Mouse (Mus musculus): ENCODE measurements around the gene Tgfbr1. TPM values are rescaled to one million over a fixed set of nuclear protein-coding genes. Genes with fewer than 3 reads are reported as not detected.
A peak's percentile ranks its signal among the peaks of the same experiment; 100 is the strongest.
"Not testable (repeated sequence)": the region's sequence is repeated elsewhere in the genome, so short reads cannot be mapped to it uniquely, and the experiment has no call there.

Tgfbr1 gene
- total RNA-seq, 2 experiments from 2014 or later, result 18.4 to 19.1 TPM

DNA sequence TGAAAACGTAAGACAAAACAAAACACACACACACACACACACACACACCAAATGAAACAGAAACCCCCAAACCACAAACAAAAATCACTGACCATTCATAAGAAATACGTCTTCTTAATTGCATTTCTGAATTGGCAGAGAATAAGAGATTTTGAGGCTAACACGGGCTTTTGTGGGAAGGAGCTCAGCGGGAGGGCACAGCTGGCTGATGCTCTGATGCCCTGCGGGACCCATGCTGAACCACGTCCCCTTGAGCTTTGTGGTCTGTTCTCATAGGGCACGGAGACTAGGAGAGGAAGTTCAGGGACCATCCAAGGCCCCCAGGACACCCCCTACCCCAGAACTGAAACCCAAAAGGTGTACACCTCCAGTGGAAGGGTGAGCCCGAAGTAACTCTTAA, 10.4 kb upstream of the Tgfbr1 start:
- ATAC-seq (replicated peaks; ENCODE audit: poor library complexity, severe bottlenecking), result no peak

DNA sequence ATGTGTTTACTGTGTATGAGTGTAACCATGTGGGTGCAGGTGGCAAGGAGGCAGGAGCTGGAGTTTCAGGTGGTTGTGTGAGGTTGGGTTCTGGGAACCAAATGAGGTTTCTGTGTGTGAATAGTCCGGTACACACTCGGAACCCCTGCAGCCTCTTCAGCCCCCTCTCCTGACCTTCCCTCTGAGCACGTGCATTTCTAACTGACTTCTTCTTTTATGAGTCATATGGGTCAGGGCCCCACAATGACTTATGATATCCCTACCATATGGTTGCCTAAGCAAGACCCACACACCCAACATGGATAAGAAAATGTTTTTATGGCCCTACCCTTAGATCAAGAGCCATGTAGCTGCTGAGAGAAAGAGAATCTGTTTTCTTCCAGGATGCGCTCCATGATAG, 6.0 kb upstream of the Tgfbr1 start:
- peak; percentile 75 for ATAC-seq (replicated peaks; ENCODE audit: poor library complexity, severe bottlenecking)

DNA sequence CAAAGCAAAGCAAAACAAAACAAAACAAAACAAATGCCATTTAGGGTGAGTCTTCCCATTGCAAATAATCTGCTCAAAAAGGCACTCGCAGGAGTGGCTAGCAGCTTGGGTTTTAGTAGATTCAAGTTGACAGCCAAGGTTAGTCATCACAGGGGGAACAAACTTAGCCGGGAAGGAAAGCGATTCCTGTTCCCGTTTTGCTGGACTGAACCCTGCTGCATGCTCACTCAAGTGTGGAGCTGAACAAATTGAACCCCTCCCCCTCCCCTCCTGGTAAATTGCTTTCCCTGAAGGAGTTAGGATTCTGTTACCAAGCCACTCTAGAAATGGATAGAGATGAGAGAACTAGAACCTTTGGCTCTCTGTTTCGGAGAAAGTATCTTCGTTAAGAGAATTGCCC, 3.3 kb upstream of the Tgfbr1 start:
- ATAC-seq (replicated peaks; ENCODE audit: poor library complexity, severe bottlenecking), result no peak

DNA sequence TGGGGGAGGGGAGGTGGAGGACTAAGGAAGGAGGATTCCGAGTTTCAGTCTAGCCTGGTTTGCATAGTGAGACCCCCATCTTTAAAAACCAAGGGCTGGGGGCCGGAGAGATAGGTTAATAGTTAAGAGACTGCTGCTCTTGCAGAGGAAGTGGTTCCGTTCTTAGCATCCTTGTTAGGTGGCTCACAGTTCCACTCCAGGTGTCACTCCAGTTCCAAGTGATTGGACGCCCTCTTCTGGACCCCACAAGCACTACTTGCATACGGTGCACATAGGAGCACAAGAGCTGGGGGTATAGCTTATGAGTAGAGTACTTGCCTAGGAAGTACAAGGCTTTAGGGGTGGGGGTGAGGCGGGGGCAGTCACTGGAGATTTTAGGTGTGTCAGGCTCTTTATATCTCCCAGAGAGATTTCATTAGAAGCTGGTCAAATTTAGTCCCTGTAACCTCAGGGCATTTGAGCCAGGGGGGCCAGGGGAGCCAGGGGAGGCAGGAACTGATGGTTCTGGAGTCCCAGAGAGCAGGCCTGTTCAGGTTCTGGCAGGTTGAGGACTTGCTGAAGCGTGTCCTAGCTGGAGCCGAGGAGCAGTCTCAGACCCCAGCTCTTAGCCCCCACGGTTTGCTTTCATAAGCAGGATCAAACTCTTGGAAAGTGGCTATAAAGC, 1.5 kb upstream of the Tgfbr1 start:
- ATAC-seq (replicated peaks; ENCODE audit: poor library complexity, severe bottlenecking), result peak; percentile 49

DNA sequence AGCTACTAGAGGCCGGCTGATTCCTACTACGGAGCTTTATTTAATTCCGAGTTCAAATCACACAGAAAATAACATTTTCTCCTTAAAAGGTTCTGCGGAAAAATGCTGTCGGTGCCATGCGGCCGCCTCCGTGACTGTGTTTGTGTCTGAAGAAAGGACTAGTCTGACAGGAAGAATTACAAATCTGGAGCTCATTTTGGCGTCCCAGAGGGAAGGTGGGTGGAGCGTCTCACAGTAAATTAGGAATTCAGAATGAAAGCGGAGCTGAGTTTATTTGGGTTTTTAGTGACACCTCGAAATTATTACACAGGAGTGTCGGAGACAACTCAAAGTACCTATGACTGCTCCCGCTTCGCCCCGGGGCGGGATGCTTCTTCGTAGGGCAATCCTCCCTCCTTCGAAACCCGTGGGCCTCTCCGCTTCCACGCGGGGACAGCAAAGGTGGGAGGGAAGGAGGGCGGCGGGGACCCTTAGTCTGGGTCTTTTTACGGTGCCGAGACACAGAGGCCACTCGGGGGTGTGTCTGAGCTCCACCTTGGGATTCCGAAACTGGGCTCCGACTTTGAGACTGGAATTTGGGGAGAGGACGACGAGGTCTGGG, 861 bp upstream of the Tgfbr1 start:
- ATAC-seq (replicated peaks; ENCODE audit: poor library complexity, severe bottlenecking), result no peak

DNA sequence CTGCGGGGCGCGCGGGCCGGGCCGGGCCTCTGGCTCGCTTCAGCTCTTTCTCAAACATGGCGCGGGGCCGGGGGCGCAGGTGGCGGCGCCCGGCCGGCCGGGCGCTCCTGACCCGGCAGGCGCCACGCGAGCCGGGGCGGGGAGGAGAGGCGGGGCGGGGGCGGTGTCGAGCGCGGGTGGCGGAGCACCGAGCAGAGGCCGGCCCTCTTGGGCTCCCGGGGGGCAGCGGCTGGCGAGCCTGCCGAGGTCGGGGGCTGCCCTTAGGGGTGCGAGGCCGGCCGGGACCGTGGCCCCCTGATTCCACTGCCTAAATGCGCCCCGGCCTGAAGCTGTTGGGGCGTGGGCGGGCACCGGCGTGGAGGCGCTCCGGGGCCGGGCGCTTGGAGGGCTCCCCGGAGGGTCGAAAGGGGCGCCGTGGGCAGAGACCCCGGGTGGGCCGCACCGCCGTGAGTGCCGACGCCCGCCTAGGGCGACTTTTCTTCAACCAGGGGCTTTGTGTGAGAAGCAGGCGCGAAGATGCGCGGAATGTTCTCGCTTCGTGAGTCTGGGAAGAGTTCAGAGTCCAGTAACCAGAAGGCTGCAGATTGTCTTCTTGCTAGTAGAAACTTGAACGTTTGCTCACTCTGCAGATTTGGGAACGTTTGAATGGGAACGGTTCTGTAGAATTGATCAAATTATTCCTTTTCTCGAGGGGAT, 542 bp downstream of the Tgfbr1 start:
- ATAC-seq (replicated peaks; ENCODE audit: poor library complexity, severe bottlenecking), result peak; percentile 11; the same call in 1 of the 2 replicates

DNA sequence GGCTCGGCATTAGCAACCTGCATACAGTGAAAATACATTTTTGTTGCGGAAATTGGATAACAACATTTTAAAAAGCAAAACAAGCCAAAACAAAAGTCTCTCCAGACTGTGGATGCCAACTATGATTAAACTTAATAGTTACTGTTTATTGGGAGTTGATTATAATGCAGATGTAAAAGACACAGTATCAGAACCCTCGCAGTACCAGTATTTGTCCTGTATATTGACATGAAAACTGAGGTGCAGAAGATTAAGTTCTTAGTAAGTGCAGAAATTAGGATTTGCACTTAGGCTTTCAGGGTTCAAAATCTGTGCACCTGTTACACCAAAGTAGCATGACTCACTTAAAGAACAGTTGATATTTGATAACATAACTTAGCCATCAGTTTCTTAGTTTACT, 1.3 kb downstream of the Tgfbr1 start:
- no peak for ATAC-seq (replicated peaks; ENCODE audit: poor library complexity, severe bottlenecking)

DNA sequence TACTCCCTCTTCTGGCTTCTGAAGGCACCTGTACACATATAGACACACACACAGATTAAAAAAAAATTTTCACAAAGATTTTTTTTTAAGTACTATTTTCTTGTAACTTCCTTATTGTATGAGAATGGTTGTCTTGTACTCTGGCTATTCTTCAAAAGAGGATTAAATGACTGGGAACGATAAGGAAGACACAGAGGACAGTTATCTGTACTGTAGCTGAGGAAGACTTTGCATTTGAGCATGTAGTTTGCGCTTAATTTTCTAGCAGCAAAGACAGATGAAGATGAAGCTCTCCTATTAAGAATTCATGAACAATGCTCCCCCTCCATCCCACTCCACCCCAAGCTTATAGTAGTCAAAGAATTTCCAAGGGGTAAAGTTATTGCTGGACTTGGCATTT, 9.6 kb downstream of the Tgfbr1 start:
- ATAC-seq (replicated peaks; ENCODE audit: poor library complexity, severe bottlenecking), result no peak

DNA sequence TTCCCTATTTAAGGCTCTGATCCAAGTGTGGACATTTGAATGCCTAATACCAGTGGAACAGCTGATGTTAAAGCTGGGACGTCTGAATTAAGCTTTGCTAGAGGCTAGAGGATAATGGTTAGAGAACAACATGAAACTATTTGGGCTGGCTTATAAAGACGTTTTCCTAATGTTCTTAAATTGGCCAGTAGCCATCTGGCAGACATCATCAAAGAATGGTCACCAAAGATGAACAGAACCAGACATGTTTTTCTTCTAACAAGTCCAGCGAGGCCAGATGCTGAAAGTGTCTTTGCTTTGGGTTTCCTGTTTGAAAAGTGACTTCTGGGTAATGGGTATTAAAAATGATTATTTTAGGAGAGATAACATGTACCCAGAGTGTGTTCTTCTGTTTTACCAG, 10.1 kb downstream of the Tgfbr1 start:
- no peak for ATAC-seq (replicated peaks; ENCODE audit: poor library complexity, severe bottlenecking)

DNA sequence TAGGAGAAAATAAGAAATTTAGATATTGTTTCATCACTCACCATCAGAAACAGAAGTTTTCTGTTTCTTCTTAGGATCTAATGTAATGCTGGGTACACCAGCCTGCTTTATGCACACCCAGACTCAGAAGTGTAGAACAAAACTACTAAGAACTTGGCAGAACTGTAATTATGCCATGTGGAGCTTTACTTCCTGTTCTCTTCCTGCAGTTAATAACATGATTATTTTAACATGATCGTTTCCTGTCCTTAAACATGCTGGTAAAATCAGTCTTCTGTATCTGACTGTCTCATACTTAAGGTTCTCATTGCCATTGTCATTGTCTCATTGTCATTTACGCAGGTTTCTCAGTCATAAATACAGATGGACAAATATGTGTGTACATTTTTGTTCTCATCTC, 15.7 kb downstream of the Tgfbr1 start:
- no peak; the same call in 1 of the 2 replicates for ATAC-seq (replicated peaks; ENCODE audit: poor library complexity, severe bottlenecking)

DNA sequence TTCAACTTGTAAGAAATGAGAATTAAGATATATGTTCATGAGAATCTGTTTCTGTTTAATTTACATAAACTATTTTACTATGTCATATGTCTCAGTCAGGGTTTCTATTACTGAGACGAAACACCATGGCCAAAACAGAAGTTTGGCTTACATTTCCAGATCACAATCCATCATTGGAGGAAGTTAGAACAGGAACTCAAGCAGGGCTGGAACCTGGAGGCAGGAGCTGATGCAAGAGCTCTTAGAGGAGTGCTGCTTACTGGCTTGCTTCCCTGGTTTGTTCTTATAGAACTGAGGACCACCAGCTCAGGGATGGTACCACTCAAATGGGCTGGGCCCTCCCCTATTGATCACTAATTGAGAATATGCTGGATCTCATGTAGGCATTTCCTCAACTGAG, 25.7 kb downstream of the Tgfbr1 start:
- peak; percentile 50 for ATAC-seq (replicated peaks; ENCODE audit: poor library complexity, severe bottlenecking)

DNA sequence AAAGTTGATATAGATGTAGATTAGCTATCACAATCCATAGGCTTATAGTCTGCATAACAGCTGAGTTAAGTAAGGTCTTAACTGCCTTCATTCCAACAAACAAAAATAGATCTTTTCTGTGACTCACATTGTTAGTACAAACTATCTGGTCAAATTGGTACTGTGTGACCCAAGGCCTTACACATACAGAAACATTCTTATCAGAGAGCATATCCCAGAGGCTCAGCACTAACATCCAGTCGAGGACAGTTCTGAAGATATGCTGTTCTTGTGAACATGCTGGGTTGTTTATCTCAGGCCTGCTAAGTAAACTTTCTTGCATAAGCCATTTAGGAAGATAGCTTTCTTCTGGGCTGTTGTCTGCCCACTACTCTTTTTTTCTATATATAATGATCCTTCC, 29.4 kb downstream of the Tgfbr1 start:
- ATAC-seq (replicated peaks; ENCODE audit: poor library complexity, severe bottlenecking), result no peak

DNA sequence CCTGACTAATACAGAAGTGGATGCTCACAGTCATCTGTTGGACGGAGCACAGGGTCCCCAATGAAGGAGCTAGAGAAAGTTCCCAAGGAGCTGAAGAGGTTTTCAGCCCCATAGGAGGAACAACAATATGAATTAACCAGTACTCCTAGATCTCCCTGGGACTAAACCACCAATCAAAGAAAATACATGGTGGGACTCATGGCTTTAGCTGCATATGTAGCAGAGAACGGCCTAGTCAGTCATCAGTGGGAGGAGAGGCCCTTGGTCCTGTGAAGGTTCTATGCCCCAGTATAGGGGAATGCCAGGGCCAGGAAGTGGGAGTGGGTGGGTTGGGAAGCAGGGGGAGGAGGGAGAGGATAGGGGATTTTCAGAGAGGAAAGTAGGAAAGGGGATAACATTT, 38.9 kb downstream of the Tgfbr1 start:
- not testable (repeated sequence) for ATAC-seq (replicated peaks; ENCODE audit: poor library complexity, severe bottlenecking)

DNA sequence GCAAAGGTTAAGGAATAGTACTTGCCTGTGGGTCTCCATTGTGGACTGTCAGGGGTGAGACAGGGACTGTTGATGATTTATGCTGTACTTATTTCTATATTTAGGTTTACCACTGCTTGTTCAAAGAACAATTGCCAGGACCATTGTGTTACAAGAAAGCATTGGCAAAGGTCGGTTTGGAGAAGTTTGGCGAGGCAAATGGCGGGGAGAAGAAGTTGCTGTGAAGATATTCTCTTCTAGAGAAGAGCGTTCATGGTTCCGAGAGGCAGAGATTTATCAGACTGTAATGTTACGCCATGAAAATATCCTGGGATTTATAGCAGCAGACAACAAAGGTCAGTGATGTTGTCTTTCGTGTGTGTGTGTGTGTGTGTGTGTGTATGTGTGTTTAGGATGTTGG, 43.2 kb downstream of the Tgfbr1 start:
- no peak for ATAC-seq (replicated peaks; ENCODE audit: poor library complexity, severe bottlenecking)

DNA sequence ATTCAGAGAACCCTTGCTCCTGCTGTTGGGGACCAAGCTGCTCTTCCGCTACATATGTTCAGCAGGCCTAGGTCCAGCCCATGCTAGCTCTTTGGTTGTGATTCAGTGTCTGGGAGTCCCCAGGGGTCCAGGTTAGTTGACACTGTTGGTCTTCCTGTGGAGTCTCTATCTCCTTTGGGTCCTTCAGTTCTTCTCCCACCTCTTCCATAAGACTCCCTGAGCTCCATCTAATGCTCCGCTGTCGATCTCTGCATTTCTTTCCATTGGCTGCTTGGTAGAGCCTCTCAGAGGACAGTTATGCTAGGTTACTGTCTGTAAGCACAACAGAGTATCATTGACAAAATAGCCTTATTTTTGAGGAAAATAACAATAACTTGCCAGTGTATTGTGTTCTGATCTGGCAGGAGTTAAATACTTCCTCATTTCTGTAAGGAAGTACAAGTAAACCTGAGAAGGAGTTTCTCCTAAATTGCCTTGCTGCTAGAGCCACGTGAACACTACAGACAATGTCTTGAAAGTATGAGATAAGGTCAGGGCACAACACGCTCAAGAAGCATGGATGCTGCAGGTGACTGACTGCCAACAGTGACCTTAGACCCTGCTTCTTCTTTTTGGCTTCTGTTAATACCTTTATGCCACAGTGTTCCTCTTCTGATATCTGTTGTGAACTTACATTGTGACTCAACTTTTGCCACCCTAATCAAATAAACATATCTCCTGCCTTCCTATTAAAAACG, 45.1 kb downstream of the Tgfbr1 start:
- peak; percentile 48 for ATAC-seq (replicated peaks; ENCODE audit: poor library complexity, severe bottlenecking)

DNA sequence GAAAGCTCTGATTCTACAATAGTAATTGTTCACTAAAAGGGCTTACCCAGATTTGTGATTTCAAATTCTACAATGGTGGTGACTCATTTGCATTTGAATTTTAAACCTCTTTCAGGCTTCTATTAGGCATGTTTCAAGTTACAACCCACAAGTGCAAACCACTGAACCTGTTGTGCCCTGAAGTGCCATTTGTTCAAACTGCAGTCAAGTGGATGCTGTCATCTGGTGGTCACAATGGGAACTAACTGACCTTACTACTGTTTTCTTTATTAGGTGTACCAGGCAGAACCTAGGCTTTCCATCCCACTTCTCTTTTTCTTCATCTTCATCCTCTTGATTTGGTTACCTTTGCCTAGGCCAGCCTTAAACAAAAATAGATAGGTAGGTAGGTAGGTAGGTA, 46.8 kb downstream of the Tgfbr1 start:
- peak; percentile 84 for ATAC-seq (replicated peaks; ENCODE audit: poor library complexity, severe bottlenecking)

DNA sequence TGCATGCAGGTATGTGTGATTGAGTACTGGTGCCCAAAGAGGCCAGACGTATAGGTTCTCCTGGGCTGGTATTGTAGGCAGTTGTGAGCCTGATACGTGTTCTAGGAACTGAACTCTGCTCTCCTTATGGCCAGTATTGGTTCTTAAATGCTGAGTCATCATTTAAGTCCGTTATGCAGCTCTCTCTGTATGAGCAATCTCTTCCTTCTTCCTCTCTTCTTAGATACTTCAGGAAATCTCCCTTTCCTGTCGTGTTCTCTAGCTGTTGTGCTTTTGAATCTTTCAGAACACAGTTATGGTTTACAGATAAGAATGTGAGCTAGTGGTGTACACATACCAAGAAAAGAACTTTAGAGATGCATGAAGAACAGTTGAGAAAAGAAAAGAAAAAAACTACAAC, 47.3 kb downstream of the Tgfbr1 start:
- ATAC-seq (replicated peaks; ENCODE audit: poor library complexity, severe bottlenecking), result 0 out of 2 replicates have a peak, but pooled peaks have one; percentile 16

DNA sequence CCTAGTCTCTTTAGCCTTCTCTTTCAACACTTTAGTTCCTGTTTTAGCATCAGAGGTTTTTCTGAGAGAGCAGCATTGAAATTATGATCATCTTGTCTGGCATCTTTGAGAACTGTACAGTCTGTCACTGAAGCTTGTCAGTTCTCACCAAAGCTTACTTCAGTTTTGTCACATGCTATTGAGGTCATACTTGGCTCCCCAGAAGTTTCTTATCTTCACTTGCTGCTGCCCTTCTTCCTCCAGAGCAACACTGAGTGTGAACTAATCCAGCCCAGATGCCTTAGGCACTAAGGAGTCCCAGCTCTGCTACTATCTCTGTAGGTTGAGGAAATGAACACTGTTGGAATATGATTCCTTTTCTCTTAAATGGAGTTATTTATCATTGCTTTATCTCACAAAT, 49.2 kb downstream of the Tgfbr1 start:
- ATAC-seq (replicated peaks; ENCODE audit: poor library complexity, severe bottlenecking), result no peak

DNA sequence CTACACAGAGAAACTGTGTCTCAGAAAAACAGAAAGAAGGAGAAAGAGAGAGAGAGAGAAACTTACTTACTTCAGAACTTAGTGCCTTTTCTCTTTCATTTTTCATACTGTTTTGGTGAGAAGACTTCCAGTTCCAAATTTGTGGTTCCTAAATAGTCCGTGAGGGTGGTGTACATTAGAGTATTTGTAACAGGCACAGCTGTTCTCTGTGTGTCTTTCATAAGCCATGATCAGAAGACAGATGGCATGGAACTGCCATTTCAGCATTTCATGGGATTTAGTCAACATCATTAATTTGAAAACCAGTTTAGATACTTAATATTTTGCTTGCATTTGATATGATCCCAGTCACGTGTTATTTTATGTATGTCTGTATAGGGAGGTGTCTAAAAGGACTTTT, 51.5 kb downstream of the Tgfbr1 start:
- no peak for ATAC-seq (replicated peaks; ENCODE audit: poor library complexity, severe bottlenecking)

DNA sequence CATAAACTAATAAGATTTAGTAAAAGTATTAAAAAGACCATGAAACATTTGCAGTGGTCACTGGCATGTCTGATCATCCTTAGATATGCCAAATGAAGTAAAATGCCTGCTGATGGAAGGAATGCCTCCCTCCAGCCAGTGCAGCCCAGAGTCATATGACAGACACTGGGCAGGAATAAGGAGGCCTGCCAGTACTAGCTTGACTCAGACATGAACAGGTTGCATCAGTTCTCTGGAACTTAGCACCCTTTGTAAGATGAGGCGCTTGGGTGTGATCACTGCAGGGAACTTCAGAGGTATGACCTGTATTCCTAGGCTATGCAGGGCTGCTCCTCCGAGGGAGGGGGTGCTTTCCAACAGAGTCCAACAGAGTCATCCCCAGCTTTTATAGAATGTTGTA, 54.1 kb downstream of the Tgfbr1 start:
- ATAC-seq (replicated peaks; ENCODE audit: poor library complexity, severe bottlenecking), result no peak

DNA sequence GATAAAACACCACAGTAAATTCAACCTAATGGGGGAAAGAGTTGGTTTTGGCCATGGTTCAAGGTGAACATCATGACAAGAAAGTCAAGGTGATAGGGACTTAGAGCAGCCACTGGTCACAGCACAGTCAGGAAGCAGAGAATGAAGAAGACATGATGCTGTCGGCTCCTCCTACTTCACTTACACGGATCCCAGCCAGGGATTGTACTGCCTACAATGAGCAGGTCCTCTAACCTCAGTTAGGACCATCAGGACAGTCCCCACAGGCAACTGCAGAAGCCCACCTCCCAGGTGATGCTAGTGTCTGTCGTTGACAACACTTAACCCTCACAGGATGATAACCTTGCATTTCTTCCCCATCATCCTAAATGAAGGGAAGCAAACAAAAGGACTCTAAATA, 64.8 kb downstream of the Tgfbr1 start:
- no peak for ATAC-seq (replicated peaks; ENCODE audit: poor library complexity, severe bottlenecking)

Data from granulocyte monocyte progenitor cell, adult 5-6 weeks (primary cell).